Mouse (Mus musculus): ENCODE measurements at regions not wholly inside any gene's neighbourhood (a gene's known extent, or its start where the extent isn't known, plus 50 kb on each side); places are given as distances from the start of the nearest gene placed in this dataset.

DNA sequence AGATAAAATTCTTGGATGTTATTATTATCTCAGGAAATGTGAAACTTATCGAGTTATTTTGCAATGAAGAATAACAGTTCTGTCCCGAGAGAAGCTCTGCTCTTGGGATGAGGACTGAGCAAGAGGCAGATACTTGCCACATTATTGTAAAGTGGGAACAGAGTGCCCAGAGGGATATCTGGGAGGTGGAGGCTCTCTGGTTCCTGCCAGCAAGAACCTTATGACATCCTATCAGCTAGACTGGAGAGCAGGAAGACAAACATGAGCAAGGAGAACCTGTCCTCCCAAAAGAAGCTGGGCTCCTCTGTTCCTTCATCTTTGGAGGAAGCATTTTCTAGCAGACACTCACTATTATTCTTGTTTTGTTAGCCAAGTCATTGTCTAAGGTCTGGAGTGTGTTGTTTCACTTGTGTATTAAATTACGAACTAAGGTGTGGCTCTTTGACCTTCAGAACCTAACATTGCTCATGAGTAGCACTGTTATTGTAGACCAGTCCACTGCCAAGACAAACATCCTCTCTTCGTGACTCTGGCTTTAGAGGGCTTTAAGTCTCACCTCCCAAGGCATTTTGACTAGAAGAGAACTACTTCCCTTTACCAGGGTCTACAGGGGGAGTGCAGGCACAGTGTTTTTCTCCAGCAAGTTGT is 69.6 kb upstream of the Palmd start:
- no peak for DNase-seq (ENCODE audit: low read depth, low spot score)
